Mouse (Mus musculus) liver, embryonic 16.5 days (tissue): ENCODE measurements around the gene Parvb. TPM values are rescaled to one million over a fixed set of nuclear protein-coding genes. Genes with fewer than 3 reads are reported as not detected.

Experiments used
- ATAC-seq: fragments of 200-750 bp; cut with Nextera tagmentation; 2 replicates; pipeline ENCODE4 v1.8.0; 2017; ENCODE audit warnings: low read depth, mild to moderate bottlenecking, moderate number of reproducible peaks, moderate library complexity
- H3K27ac ChIP-seq: fragments of 300-500 bp; sonication (generic); 2 replicates; pipeline ENCODE4 v1.5.1; 2014; ENCODE audit warnings: mild to moderate bottlenecking, low read length
- H3K27me3 ChIP-seq: fragments of 300-500 bp; sonication (generic); 2 replicates; pipeline ENCODE4 v1.6.1; 2014; ENCODE audit warnings: low read depth, low read length, mixed read lengths; ENCODE audit not compliant: control insufficient read depth, insufficient read depth
- H3K36me3 ChIP-seq: fragments of 300-500 bp; sonication (generic); 2 replicates; pipeline ENCODE4 v1.6.1; 2014; ENCODE audit warnings: mild to moderate bottlenecking; ENCODE audit not compliant: control insufficient read depth, insufficient read depth
- H3K4me1 ChIP-seq: fragments of 300-500 bp; sonication (generic); 2 replicates; pipeline ENCODE4 v1.6.1; 2014; ENCODE audit warnings: low read depth, low read length, mixed read lengths; ENCODE audit not compliant: control insufficient read depth
- H3K4me2 ChIP-seq: fragments of 300-500 bp; sonication (generic); 2 replicates; pipeline ENCODE4 v1.6.1; 2014; ENCODE audit warnings: low read depth, low read length, mixed read lengths
- H3K4me3 ChIP-seq: fragments of 300-500 bp; sonication (generic); 2 replicates; pipeline ENCODE4 v1.5.1; 2014; ENCODE audit warnings: low read depth, mild to moderate bottlenecking, low read length
- H3K9ac ChIP-seq: fragments of 300-500 bp; sonication (generic); 2 replicates; pipeline ENCODE4 v1.6.1; 2014; ENCODE audit warnings: low read depth, low read length
- H3K9me3 ChIP-seq: fragments of 300-500 bp; sonication (generic); replicated peaks from 2 replicates; pipeline ENCODE4 v1.6.1; 2016; ENCODE audit warnings: low read length; ENCODE audit not compliant: control insufficient read depth
- WGBS: fragments of 180-500 bp; shearing (Covaris S2); extraction: QIAGEN DNeasy Blood & Tissue Kit; methylation state at CpG from one replicate; pipeline ENCODE4 v1.1.7; 2014; ENCODE audit not compliant: insufficient replicate concordance; 5-methylcytosine and 5-hydroxymethylcytosine counted together
- polyA plus RNA-seq: library from polyadenylated mRNA; unstranded; fragments of >200 nt; fragmentation: Nextera tagmentation; extraction: Ambion mirVana; gene quantifications from 2 replicates; pipeline ENCODE4 v1.2.1, GENCODE M21; 2015

Gene Parvb
- polyA plus RNA-seq, 1 experiment from 2014 or later = 6.5 TPM

DNA sequence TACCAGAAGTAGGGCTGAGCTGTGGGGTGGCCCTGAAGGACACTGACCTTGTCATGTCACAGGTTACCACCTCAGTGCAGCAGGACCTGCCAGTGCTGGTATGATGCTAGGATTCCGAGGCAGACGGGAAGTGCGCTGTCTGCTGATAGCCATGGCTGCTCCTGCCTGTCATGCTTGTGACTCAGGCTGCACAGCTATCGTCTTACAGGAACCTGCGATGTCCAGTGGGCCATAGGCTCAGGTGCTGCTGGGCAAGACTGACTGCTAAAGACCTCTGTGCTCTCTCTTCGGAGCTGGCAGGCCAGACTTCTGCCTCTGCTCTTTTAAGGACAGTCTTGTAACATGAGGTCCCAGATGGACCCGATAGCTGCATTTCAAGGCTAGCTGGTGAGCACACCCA is 17.4 kb upstream of the Parvb start:
- no peak overlapping the region for H3K4me3 ChIP-seq
- ATAC-seq = no peak
- H3K9me3 ChIP-seq = no peaks in the 10 kb centered on the region
- H3K27me3 ChIP-seq = no peaks in the 10 kb centered on the region
- H3K27ac ChIP-seq = no peak overlapping the region
- H3K36me3 ChIP-seq = peaks cover 8% of the 10 kb centered on the region
- H3K9ac ChIP-seq = no peak overlapping the region
- WGBS = 86% methylated on average over 7 of the region's 7 CpGs
- peaks cover 27% of the 10 kb centered on the region for H3K4me1 ChIP-seq
- H3K4me2 ChIP-seq = no peak overlapping the region

DNA sequence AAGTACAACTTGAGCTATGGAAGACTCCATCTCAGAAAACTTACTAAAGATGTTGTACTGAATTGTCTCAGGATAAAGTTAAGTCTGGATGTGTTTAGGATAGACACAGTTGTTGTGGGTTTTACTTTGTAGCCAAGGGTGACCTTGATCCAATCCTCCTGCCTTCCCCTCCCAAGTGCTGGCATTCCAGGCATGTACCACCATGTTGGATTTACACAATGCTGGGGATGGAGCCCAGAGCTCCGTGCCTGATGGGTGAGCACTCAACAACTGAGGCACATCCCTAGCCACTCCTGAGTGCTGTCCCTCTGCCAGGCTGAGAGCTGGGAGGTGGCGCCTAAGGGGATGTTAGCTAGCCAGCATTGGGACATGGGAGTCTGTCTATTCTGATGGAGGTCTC is 16.6 kb upstream of the Parvb start:
- Histone ChIP-seq H3K27ac (no peak overlapping the region), H3K9me3 (no peaks in the 10 kb centered on the region), H3K4me3 (no peak overlapping the region), H3K36me3 (peaks cover 8% of the 10 kb centered on the region), H3K4me1 (peaks cover 20% of the 10 kb centered on the region), H3K27me3 (no peaks in the 10 kb centered on the region), H3K4me2 (no peak overlapping the region), H3K9ac (no peak overlapping the region)
- no peak for ATAC-seq
- WGBS = 73% methylated on average over 2 of the region's 2 CpGs

- peaks cover 13% of the 10 kb centered on the region for H3K4me1 ChIP-seq
- no peak overlapping the region for H3K4me3 ChIP-seq
- ATAC-seq = no peak
- H3K9ac ChIP-seq = no peak overlapping the region
- no peak overlapping the region for H3K4me2 ChIP-seq
- H3K9me3 ChIP-seq = no peaks in the 10 kb centered on the region
- H3K27ac ChIP-seq = no peak overlapping the region
- H3K27me3 ChIP-seq = no peaks in the 10 kb centered on the region
- peaks cover 5% of the 10 kb centered on the region for H3K36me3 ChIP-seq
Observed at GRCm38 (mm10) chr15:84216026-84216425, 15.8 kb upstream of the Parvb start.

GRCm38 (mm10) chr15:84216461-84217084 is 15.3 kb upstream of the Parvb start:
- no peak for ATAC-seq
- WGBS = 61% methylated on average over 7 of the region's 7 CpGs
- H3K4me1 ChIP-seq = peaks cover 9% of the 10 kb centered on the region

DNA sequence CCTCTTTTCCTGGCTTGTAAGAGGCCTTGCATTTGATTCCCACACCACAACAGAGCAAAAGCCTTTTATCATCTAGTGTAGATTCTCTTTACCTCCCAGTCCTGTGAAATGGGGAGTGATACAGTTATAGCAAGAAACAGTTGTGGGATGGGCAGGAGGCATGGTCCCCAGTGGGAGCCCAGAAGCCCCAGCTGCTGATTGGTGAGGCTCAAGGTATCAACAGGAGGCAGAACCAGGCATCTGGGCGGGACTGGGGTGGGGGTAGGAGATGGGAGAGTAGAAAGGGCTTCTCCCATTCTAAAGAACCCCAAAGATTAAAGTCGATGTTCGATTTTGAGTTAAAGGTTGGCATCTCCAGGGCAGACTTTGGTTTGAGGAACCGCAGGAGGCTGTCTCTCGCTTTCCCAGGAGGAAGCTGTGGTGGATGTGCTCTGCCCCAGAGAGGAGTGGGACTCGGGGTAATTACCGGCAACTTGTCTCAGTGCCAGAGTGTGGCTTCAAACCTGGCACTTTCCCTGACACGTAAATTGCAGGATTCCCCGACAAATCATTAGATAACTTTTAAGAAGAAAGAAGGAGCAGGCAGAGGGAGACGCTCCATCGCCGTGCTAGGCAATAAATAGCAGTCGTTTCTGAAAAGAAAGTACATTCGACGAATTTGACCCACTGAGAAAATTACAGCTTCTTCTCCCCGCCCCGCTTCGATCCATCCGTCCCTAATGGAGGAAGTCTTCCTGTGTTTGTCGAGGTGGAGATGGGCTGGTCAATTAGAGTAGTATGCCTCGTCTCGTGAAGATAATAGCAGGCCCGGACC is 13.7 kb upstream of the Parvb start:
- Histone ChIP-seq H3K27ac (no peak overlapping the region), H3K9ac (no peak overlapping the region), H3K4me1 (peaks cover 3% of the 10 kb centered on the region; the same call in 1 of the 2 replicates), H3K27me3 (no peaks in the 10 kb centered on the region), H3K4me2 (no peak overlapping the region), H3K4me3 (no peak overlapping the region), H3K36me3 (peaks cover 5% of the 10 kb centered on the region), H3K9me3 (no peaks in the 10 kb centered on the region)
- 28% methylated on average over 23 of the region's 23 CpGs for WGBS
- no peak for ATAC-seq

More at GRCm38 (mm10) chr15:84216461-84217084, 15.3 kb upstream of the Parvb start:
- Histone ChIP-seq H3K4me2 (no peak overlapping the region), H3K9ac (no peak overlapping the region), H3K36me3 (peaks cover 5% of the 10 kb centered on the region), H3K27ac (no peak overlapping the region), H3K27me3 (no peaks in the 10 kb centered on the region), H3K9me3 (no peaks in the 10 kb centered on the region), H3K4me3 (no peak overlapping the region)

GRCm38 (mm10) chr15:84218783-84219271 is 13.0 kb upstream of the Parvb start:
- Histone ChIP-seq H3K36me3 (peaks cover 5% of the 10 kb centered on the region), H3K4me3 (no peak overlapping the region), H3K4me1 (peaks cover 3% of the 10 kb centered on the region; the same call in 1 of the 2 replicates), H3K27ac (no peak overlapping the region), H3K4me2 (no peak overlapping the region), H3K27me3 (no peaks in the 10 kb centered on the region), H3K9ac (no peak overlapping the region), H3K9me3 (no peaks in the 10 kb centered on the region)
- ATAC-seq = no peak
- WGBS = 29% methylated on average over 9 of the region's 9 CpGs

DNA sequence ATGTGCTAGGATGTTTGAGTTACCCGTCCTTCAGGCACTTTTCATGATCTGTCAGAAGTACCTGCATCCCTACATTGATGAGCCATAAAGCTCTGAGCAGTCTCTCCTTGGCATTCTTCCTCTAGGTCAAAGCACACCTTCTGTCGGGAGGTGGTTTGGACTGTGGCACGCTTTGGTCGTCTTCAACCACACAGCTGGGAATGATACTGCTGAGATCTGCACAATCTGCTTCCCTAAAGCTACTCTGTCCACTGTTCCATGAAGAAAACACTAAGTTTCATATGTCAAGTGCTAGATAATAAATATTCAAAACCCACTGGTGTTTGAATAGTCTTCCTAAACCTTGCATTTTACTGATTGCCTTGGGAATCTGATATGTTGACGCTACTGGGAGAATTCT is 10.3 kb upstream of the Parvb start:
- H3K9me3 ChIP-seq = no peaks in the 10 kb centered on the region
- no peak overlapping the region for H3K27ac ChIP-seq
- 64% methylated on average over 5 of the region's 5 CpGs for WGBS
- no peaks in the 10 kb centered on the region for H3K27me3 ChIP-seq
- H3K9ac ChIP-seq = no peak overlapping the region
- H3K36me3 ChIP-seq = no peaks in the 10 kb centered on the region
- no peak for ATAC-seq
- H3K4me2 ChIP-seq = no peak overlapping the region
- H3K4me3 ChIP-seq = no peak overlapping the region
- H3K4me1 ChIP-seq = no peaks in the 10 kb centered on the region

DNA sequence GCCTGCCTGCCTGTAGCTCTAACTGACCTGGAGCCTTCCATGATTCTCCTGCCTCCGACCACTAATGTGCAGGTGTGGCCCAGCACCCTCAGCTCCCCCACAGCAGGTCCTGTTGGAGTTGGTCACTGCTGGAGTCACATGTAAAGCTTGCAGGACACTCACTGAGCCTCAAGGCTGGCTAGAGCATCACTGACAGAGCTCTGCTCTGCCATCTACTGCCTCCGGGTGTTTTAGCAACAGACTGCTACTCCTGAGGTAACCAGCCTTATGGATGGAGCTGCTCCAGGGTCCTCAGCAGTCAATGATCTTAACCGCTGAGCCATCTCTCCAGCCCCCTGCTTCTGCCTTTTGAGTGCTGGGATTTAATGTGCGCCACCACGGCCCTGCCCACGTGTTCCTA is 8.4 kb upstream of the Parvb start:
- Histone ChIP-seq H3K4me1 (no peaks in the 10 kb centered on the region), H3K9ac (no peak overlapping the region), H3K27ac (no peak overlapping the region), H3K4me3 (no peak overlapping the region), H3K27me3 (no peaks in the 10 kb centered on the region), H3K9me3 (no peaks in the 10 kb centered on the region), H3K4me2 (no peak overlapping the region), H3K36me3 (no peaks in the 10 kb centered on the region)
- 54% methylated on average over 6 of the region's 6 CpGs for WGBS
- no peak for ATAC-seq

DNA sequence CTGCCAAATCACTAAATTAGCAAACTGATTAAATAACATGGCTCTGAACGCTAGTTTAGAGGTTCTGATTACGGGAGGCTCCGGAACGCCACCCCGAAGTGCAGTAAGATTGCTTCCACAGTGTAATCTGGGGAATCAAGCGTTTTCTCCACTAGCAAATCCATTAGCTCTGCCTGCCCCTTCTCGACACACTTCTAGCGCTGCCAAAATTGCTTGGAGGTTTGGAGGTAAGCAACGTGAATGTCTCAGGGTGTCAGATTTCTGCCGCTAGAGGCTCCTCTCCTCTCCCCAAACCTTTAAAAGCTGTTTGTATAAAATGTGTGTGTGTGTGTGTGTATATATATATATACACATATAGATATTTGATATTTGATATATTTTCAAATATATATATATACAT is 7.1 kb upstream of the Parvb start:
- no peak overlapping the region for H3K27ac ChIP-seq
- H3K36me3 ChIP-seq = no peaks in the 10 kb centered on the region
- H3K4me3 ChIP-seq = no peak overlapping the region
- H3K4me1 ChIP-seq = no peaks in the 10 kb centered on the region
- H3K27me3 ChIP-seq = no peaks in the 10 kb centered on the region
- H3K9me3 ChIP-seq = no peaks in the 10 kb centered on the region
- no peak overlapping the region for H3K4me2 ChIP-seq
- WGBS = 57% methylated on average over 10 of the region's 10 CpGs
- no peak overlapping the region for H3K9ac ChIP-seq
- no peak for ATAC-seq
